ENCODE assay signal across 11 mouse cellular contexts in genomic region chr9:108489215-108489614, GRCm38 (mm10). TPM values are rescaled to one million over a fixed set of nuclear protein-coding genes. Genes with fewer than 3 reads are reported as not detected.
A peak's percentile ranks its signal among the peaks of the same experiment; 100 is the strongest.
DNase-seq lines count a peak whose midpoint lies in the region; ATAC-seq and TF ChIP-seq lines count a peak whose summit lies in the region.
"Had no signal": no experiment of that assay in that cellular context is flagged by ENCODE, and none has a peak within 500 bp of the region (broad histone marks: within the 10 kb centered on the region; RNA-seq: fewer than 3 reads in every experiment).

No protein-coding gene starts in this region.

- H3K4me1 ChIP-seq in intestine, embryonic 16.5 days (ENCODE audit: control insufficient read depth, insufficient read depth, low read length), result peaks cover 21% of the 10 kb centered on the region
- H3K4me1 ChIP-seq in intestine, embryonic 15.5 days (replicated peaks), result peaks cover 16% of the 10 kb centered on the region
- peaks cover 16% of the 10 kb centered on the region for H3K4me1 ChIP-seq in hindbrain, postnatal 0 days (ENCODE audit: insufficient read depth, low read length)

- H3K27ac ChIP-seq in intestine, embryonic 16.5 days (ENCODE audit: low read length), result peak overlapping the region; percentile 97; the same call in 1 of the 2 replicates
- no peak overlapping the region for H3K27ac ChIP-seq in intestine, embryonic 15.5 days
- H3K27ac ChIP-seq in hindbrain, postnatal 0 days, result peak overlapping the region; percentile 97; the same call in 1 of the 2 replicates

- no peak for ATAC-seq in intestine, embryonic 16.5 days
- ATAC-seq in intestine, embryonic 15.5 days, result no peak
- ATAC-seq in hindbrain, postnatal 0 days, result no peak
- ATAC-seq in frontal cortex, adult (ENCODE audit: low TSS enrichment), result no peak

- TF ChIP-seq CTCF in hindbrain, postnatal 0 days (IDR thresholded peaks at IDR 0.05; ENCODE audit: low read depth), result no peak

- DNase-seq in thymus, postnatal 14 days, result peak; percentile 32
- DNase-seq in thymus, postnatal 0 days (ENCODE audit: low spot score), result no peak
- no peak for DNase-seq in hindbrain, postnatal 0 days (ENCODE audit: low spot score)
- DNase-seq in left cerebral cortex, adult 8-10 months (ENCODE audit: low spot score in 2 of 2), result no peak
- DNase-seq: heart, adult 2 months; lung, postnatal 36 days had no signal

- peak overlapping the region; percentile 96; the same call in 1 of the 2 replicates for H3K9ac ChIP-seq in intestine, embryonic 16.5 days (ENCODE audit: low read depth, low read length)
- H3K9ac ChIP-seq in intestine, embryonic 15.5 days, result no peak overlapping the region
- H3K9ac ChIP-seq in hindbrain, postnatal 0 days (replicated peaks; ENCODE audit: low read length), result no peak overlapping the region
- H3K9ac ChIP-seq: embryonic facial prominence, embryonic 15.5 days had no signal

- H3K4me3 ChIP-seq in intestine, embryonic 16.5 days (ENCODE audit: low read length), result no peak overlapping the region
- no peak overlapping the region for H3K4me3 ChIP-seq in intestine, embryonic 15.5 days (replicated peaks)
- no peak overlapping the region for H3K4me3 ChIP-seq in hindbrain, postnatal 0 days (ENCODE audit: low read length)
- H3K4me3 ChIP-seq: embryonic facial prominence, embryonic 15.5 days; heart, adult 2 months had no signal

- WGBS in intestine, embryonic 16.5 days, result 94% methylated on average over 20 of the region's 20 CpGs
- 97% methylated on average over 20 of the region's 20 CpGs for WGBS in intestine, embryonic 15.5 days
- 96% methylated on average over 20 of the region's 20 CpGs for WGBS in hindbrain, postnatal 0 days

- no peaks in the 10 kb centered on the region for H3K27me3 ChIP-seq in intestine, embryonic 16.5 days (replicated peaks; ENCODE audit: control insufficient read depth, insufficient read depth, low read length)
- no peaks in the 10 kb centered on the region for H3K27me3 ChIP-seq in intestine, embryonic 15.5 days (replicated peaks)
- no peaks in the 10 kb centered on the region for H3K27me3 ChIP-seq in hindbrain, postnatal 0 days (ENCODE audit: insufficient read depth, low read length)
- H3K27me3 ChIP-seq: embryonic facial prominence, embryonic 15.5 days had no signal

- H3K36me3 ChIP-seq in intestine, embryonic 16.5 days (ENCODE audit: control insufficient read depth, insufficient read depth, low read length), result peaks cover 33% of the 10 kb centered on the region; the same call in 1 of the 2 replicates
- peaks cover 55% of the 10 kb centered on the region for H3K36me3 ChIP-seq in intestine, embryonic 15.5 days
- peaks cover 18% of the 10 kb centered on the region for H3K36me3 ChIP-seq in hindbrain, postnatal 0 days (ENCODE audit: insufficient read depth, low read length)

- H3K4me2 ChIP-seq in intestine, embryonic 16.5 days (ENCODE audit: low read depth, low read length), result no peak overlapping the region
- H3K4me2 ChIP-seq in intestine, embryonic 15.5 days (replicated peaks), result no peak overlapping the region
- no peak overlapping the region for H3K4me2 ChIP-seq in hindbrain, postnatal 0 days (ENCODE audit: low read depth, low read length)
- H3K4me2 ChIP-seq: embryonic facial prominence, embryonic 15.5 days had no signal

- no peaks in the 10 kb centered on the region for H3K9me3 ChIP-seq in intestine, embryonic 16.5 days (ENCODE audit: control insufficient read depth, low read length)
- no peaks in the 10 kb centered on the region for H3K9me3 ChIP-seq in intestine, embryonic 15.5 days
- H3K9me3 ChIP-seq in hindbrain, postnatal 0 days (ENCODE audit: low read length), result no peaks in the 10 kb centered on the region
- H3K9me3 ChIP-seq: embryonic facial prominence, embryonic 15.5 days had no signal

RNA-seq across cellular contexts. Expression of gene Usp19, which starts 1.2 kb away (rescaled TPM):
- 35.7 and 42.8 TPM in 2 replicates for polyA plus RNA-seq in intestine, embryonic 16.5 days (2015; fragmentation: Nextera tagmentation; extraction: Ambion mirVana)
- 49.5 and 52.4 TPM in 2 replicates for polyA plus RNA-seq in intestine, embryonic 15.5 days (2015; fragmentation: Nextera tagmentation; extraction: Ambion mirVana)
- 52.3 and 57.7 TPM in 2 replicates for polyA plus RNA-seq in thymus, postnatal 0 days (2015; fragmentation: Nextera tagmentation; extraction: Ambion mirVana)
- total RNA-seq in hindbrain, postnatal 0 days (2014; rRNA removed), result 87.6 and 104 TPM in 2 replicates
- 51.6 and 52.0 TPM in 2 replicates for polyA plus RNA-seq in hindbrain, postnatal 0 days (2015; fragmentation: Nextera tagmentation; extraction: Ambion mirVana)
- total RNA-seq in left cerebral cortex, adult 8-10 months (2022), result 100 to 1,000 TPM; 116 to 140 (median 127) TPM

RNA-seq across cellular contexts. Expression of gene Lamb2, which starts 9.7 kb away (rescaled TPM):
- polyA plus RNA-seq in intestine, embryonic 16.5 days (2015; fragmentation: Nextera tagmentation; extraction: Ambion mirVana), result 26.6 and 33.6 TPM in 2 replicates
- 29.5 and 35.0 TPM in 2 replicates for polyA plus RNA-seq in intestine, embryonic 15.5 days (2015; fragmentation: Nextera tagmentation; extraction: Ambion mirVana)
- 3.9 and 4.4 TPM in 2 replicates for polyA plus RNA-seq in thymus, postnatal 0 days (2015; fragmentation: Nextera tagmentation; extraction: Ambion mirVana)
- 77.5 and 99.8 TPM in 2 replicates for total RNA-seq in hindbrain, postnatal 0 days (2014; rRNA removed)
- 16.0 and 18.6 TPM in 2 replicates for polyA plus RNA-seq in hindbrain, postnatal 0 days (2015; fragmentation: Nextera tagmentation; extraction: Ambion mirVana)
- 10 to 100 TPM; 28.0 to 35.7 (median 30.8) TPM for total RNA-seq in left cerebral cortex, adult 8-10 months (2022)
- total RNA-seq: neutrophil, adult 5-6 weeks had no signal

RNA-seq across cellular contexts. Expression of gene Qars, which starts 18.3 kb away (rescaled TPM):
- 111 and 118 TPM in 2 replicates for polyA plus RNA-seq in intestine, embryonic 16.5 days (2015; fragmentation: Nextera tagmentation; extraction: Ambion mirVana)
- 105 and 106 TPM in 2 replicates for polyA plus RNA-seq in intestine, embryonic 15.5 days (2015; fragmentation: Nextera tagmentation; extraction: Ambion mirVana)
- 113 and 119 TPM in 2 replicates for polyA plus RNA-seq in thymus, postnatal 0 days (2015; fragmentation: Nextera tagmentation; extraction: Ambion mirVana)
- 153 and 175 TPM in 2 replicates for total RNA-seq in hindbrain, postnatal 0 days (2014; rRNA removed)
- 55.2 and 58.3 TPM in 2 replicates for polyA plus RNA-seq in hindbrain, postnatal 0 days (2015; fragmentation: Nextera tagmentation; extraction: Ambion mirVana)
- total RNA-seq in left cerebral cortex, adult 8-10 months (2022), result 10 to 100 TPM; 78.3 to 95.4 (median 86.8) TPM

RNA-seq across cellular contexts. Expression of gene Qrich1, which starts 27.4 kb away (rescaled TPM):
- polyA plus RNA-seq in intestine, embryonic 16.5 days (2015; fragmentation: Nextera tagmentation; extraction: Ambion mirVana), result 90.2 and 93.4 TPM in 2 replicates
- 93.1 and 102 TPM in 2 replicates for polyA plus RNA-seq in intestine, embryonic 15.5 days (2015; fragmentation: Nextera tagmentation; extraction: Ambion mirVana)
- polyA plus RNA-seq in thymus, postnatal 0 days (2015; fragmentation: Nextera tagmentation; extraction: Ambion mirVana), result 84.5 and 96.7 TPM in 2 replicates
- 226 and 252 TPM in 2 replicates for total RNA-seq in hindbrain, postnatal 0 days (2014; rRNA removed)
- 98.1 and 98.7 TPM in 2 replicates for polyA plus RNA-seq in hindbrain, postnatal 0 days (2015; fragmentation: Nextera tagmentation; extraction: Ambion mirVana)
- 100 to 1,000 TPM; 140 to 158 (median 155) TPM for total RNA-seq in left cerebral cortex, adult 8-10 months (2022)

RNA-seq across cellular contexts. Expression of gene Klhdc8b, which starts 27.8 kb away (rescaled TPM):
- polyA plus RNA-seq in intestine, embryonic 16.5 days (2015; fragmentation: Nextera tagmentation; extraction: Ambion mirVana), result 44.7 and 49.6 TPM in 2 replicates
- 48.7 and 54.2 TPM in 2 replicates for polyA plus RNA-seq in intestine, embryonic 15.5 days (2015; fragmentation: Nextera tagmentation; extraction: Ambion mirVana)
- polyA plus RNA-seq in thymus, postnatal 0 days (2015; fragmentation: Nextera tagmentation; extraction: Ambion mirVana), result 9.5 and 11.2 TPM in 2 replicates
- total RNA-seq in hindbrain, postnatal 0 days (2014; rRNA removed), result 62.6 and 72.8 TPM in 2 replicates
- 44.9 and 46.5 TPM in 2 replicates for polyA plus RNA-seq in hindbrain, postnatal 0 days (2015; fragmentation: Nextera tagmentation; extraction: Ambion mirVana)
- total RNA-seq in left cerebral cortex, adult 8-10 months (2022), result 10 to 100 TPM; 28.8 to 38.0 (median 34.0) TPM
